Mouse (Mus musculus): Measurements from ENCODE around the gene Bmpr1a. TPM values are rescaled to one million over a fixed set of nuclear protein-coding genes. Genes with fewer than 3 reads are reported as not detected.
"Not testable (repeated sequence)": the region's sequence is repeated elsewhere in the genome, so short reads cannot be mapped to it uniquely, and the experiment has no call there.

Gene Bmpr1a
- polyA plus RNA-seq, 1 experiment from 2014 or later = 80.9 TPM

DNA sequence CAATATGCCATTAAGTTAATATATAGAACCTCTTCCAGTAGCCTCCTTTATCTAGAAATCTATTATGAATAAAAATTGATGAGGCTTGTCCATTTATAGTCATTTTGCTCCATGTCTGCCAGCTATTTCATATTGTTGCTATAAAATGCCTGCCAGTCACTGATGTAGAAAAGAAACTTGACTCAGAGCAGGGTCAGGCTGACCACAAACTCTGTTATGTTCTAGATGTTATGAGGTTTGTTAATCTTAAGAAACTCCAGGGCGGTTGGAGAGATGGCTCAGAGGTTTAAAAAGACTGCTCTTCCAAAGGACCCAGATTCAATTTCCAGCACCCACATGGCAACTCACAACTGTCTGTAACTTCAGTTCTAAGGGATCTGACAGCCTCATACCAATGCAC is 82.1 kb downstream of the Bmpr1a start:
- no peaks in the 10 kb centered on the region for H3K4me1 ChIP-seq (ENCODE audit: control insufficient read depth, insufficient read depth, low read length)
- whole genome bisulfite sequencing = 100% methylated on average over 1 of the region's 1 CpGs
- no peak overlapping the region for H3K4me2 ChIP-seq (ENCODE audit: low read depth, low read length)
- H3K4me3 ChIP-seq (ENCODE audit: low read depth, low read length) = no peak overlapping the region
- H3K27ac ChIP-seq (replicated peaks; ENCODE audit: low read depth, low read length) = no peak overlapping the region
- H3K36me3 ChIP-seq (replicated peaks; ENCODE audit: control insufficient read depth, insufficient read depth, low read depth, low read length) = peaks cover 6% of the 10 kb centered on the region
- ATAC-seq (replicated peaks; ENCODE audit: insufficient number of reproducible peaks, low FRiP score, low TSS enrichment, low read depth) (no peak), DNase-seq (ENCODE audit: low spot score) (no peak)
- H3K27me3 ChIP-seq (ENCODE audit: control insufficient read depth, insufficient read depth, low read length) = no peaks in the 10 kb centered on the region
- no peaks in the 10 kb centered on the region for H3K9me3 ChIP-seq (replicated peaks; ENCODE audit: control insufficient read depth, low read length)
- H3K9ac ChIP-seq (replicated peaks; ENCODE audit: low read length) = no peak overlapping the region

GRCm38 (mm10) chr14:34417501-34417900 is 85.6 kb downstream of the Bmpr1a start:
- no peak overlapping the region for H3K9ac ChIP-seq (replicated peaks; ENCODE audit: low read length)
- 79% methylated on average over 5 of the region's 5 CpGs for WGBS
- H3K36me3 ChIP-seq (replicated peaks; ENCODE audit: control insufficient read depth, insufficient read depth, low read depth, low read length) = peaks cover 6% of the 10 kb centered on the region
- no peaks in the 10 kb centered on the region for H3K9me3 ChIP-seq (replicated peaks; ENCODE audit: control insufficient read depth, low read length)
- ATAC-seq (replicated peaks; ENCODE audit: insufficient number of reproducible peaks, low FRiP score, low TSS enrichment, low read depth) (no peak), DNase-seq (ENCODE audit: low spot score) (no peak)
- no peak overlapping the region for H3K4me2 ChIP-seq (ENCODE audit: low read depth, low read length)
- H3K4me1 ChIP-seq (ENCODE audit: control insufficient read depth, insufficient read depth, low read length) = no peaks in the 10 kb centered on the region
- no peaks in the 10 kb centered on the region for H3K27me3 ChIP-seq (ENCODE audit: control insufficient read depth, insufficient read depth, low read length)
- no peak overlapping the region for H3K27ac ChIP-seq (replicated peaks; ENCODE audit: low read depth, low read length)
- no peak overlapping the region for H3K4me3 ChIP-seq (ENCODE audit: low read depth, low read length)

DNA sequence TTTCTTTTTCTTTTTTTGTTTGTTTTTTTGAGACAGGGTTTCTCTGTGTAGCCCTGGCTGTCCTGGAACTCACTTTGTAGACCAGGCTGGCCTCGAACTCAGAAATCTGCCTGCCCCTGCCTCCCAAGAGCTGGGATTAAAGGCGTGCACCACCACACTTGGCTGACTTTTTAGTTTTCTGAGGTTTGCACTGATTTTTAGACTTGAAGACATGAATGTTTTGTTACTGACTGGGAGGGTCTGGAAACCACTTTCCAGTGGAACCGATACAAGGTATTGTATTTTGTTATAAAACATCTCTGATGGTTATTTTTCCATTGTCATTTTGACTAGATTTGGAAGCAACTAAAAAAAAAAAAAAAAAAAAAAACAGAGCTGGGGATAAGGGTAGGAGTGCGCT is 86.2 kb downstream of the Bmpr1a start:
- WGBS = 92% methylated on average over 4 of the region's 4 CpGs
- H3K4me2 ChIP-seq (ENCODE audit: low read depth, low read length); ATAC-seq (replicated peaks; ENCODE audit: insufficient number of reproducible peaks, low FRiP score, low TSS enrichment, low read depth); H3K4me3 ChIP-seq (ENCODE audit: low read depth, low read length); H3K27ac ChIP-seq (replicated peaks; ENCODE audit: low read depth, low read length); H3K27me3 ChIP-seq (ENCODE audit: control insufficient read depth, insufficient read depth, low read length); H3K36me3 ChIP-seq (replicated peaks; ENCODE audit: control insufficient read depth, insufficient read depth, low read depth, low read length); H3K9ac ChIP-seq (replicated peaks; ENCODE audit: low read length); H3K4me1 ChIP-seq (ENCODE audit: control insufficient read depth, insufficient read depth, low read length); DNase-seq (ENCODE audit: low spot score); H3K9me3 ChIP-seq (replicated peaks; ENCODE audit: control insufficient read depth, low read length): not testable (repeated sequence)

- Histone ChIP-seq H3K9me3 (replicated peaks; ENCODE audit: control insufficient read depth, low read length) (no peaks in the 10 kb centered on the region), H3K36me3 (replicated peaks; ENCODE audit: control insufficient read depth, insufficient read depth, low read depth, low read length) (peaks cover 3% of the 10 kb centered on the region), H3K4me1 (ENCODE audit: control insufficient read depth, insufficient read depth, low read length) (no peaks in the 10 kb centered on the region), H3K4me2 (ENCODE audit: low read depth, low read length) (no peak overlapping the region), H3K4me3 (ENCODE audit: low read depth, low read length) (no peak overlapping the region), H3K27me3 (ENCODE audit: control insufficient read depth, insufficient read depth, low read length) (no peaks in the 10 kb centered on the region), H3K9ac (replicated peaks; ENCODE audit: low read length) (no peak overlapping the region), H3K27ac (replicated peaks; ENCODE audit: low read depth, low read length) (no peak overlapping the region)
- DNase-seq (ENCODE audit: low spot score) (no peak), ATAC-seq (replicated peaks; ENCODE audit: insufficient number of reproducible peaks, low FRiP score, low TSS enrichment, low read depth) (no peak)
- WGBS = 94% methylated on average over 7 of the region's 7 CpGs
Observed at GRCm38 (mm10) chr14:34412164-34412896, 90.8 kb downstream of the Bmpr1a start.

GRCm38 (mm10) chr14:34410716-34411115 is 92.4 kb downstream of the Bmpr1a start:
- Histone ChIP-seq H3K4me3 (ENCODE audit: low read depth, low read length) (no peak overlapping the region), H3K27ac (replicated peaks; ENCODE audit: low read depth, low read length) (no peak overlapping the region), H3K36me3 (replicated peaks; ENCODE audit: control insufficient read depth, insufficient read depth, low read depth, low read length) (peaks cover 3% of the 10 kb centered on the region), H3K9ac (replicated peaks; ENCODE audit: low read length) (no peak overlapping the region), H3K4me2 (ENCODE audit: low read depth, low read length) (no peak overlapping the region), H3K4me1 (ENCODE audit: control insufficient read depth, insufficient read depth, low read length) (no peaks in the 10 kb centered on the region), H3K9me3 (replicated peaks; ENCODE audit: control insufficient read depth, low read length) (no peaks in the 10 kb centered on the region), H3K27me3 (ENCODE audit: control insufficient read depth, insufficient read depth, low read length) (no peaks in the 10 kb centered on the region)
- no peak for ATAC-seq (replicated peaks; ENCODE audit: insufficient number of reproducible peaks, low FRiP score, low TSS enrichment, low read depth)
- no peak for DNase-seq (ENCODE audit: low spot score)
- WGBS = 99% methylated on average over 6 of the region's 6 CpGs

- Histone ChIP-seq H3K9ac (replicated peaks; ENCODE audit: low read length) (no peak overlapping the region), H3K4me1 (ENCODE audit: control insufficient read depth, insufficient read depth, low read length) (no peaks in the 10 kb centered on the region), H3K4me3 (ENCODE audit: low read depth, low read length) (no peak overlapping the region), H3K4me2 (ENCODE audit: low read depth, low read length) (no peak overlapping the region), H3K27me3 (ENCODE audit: control insufficient read depth, insufficient read depth, low read length) (no peaks in the 10 kb centered on the region), H3K36me3 (replicated peaks; ENCODE audit: control insufficient read depth, insufficient read depth, low read depth, low read length) (no peaks in the 10 kb centered on the region; the same call in 1 of the 2 replicates), H3K27ac (replicated peaks; ENCODE audit: low read depth, low read length) (no peak overlapping the region), H3K9me3 (replicated peaks; ENCODE audit: control insufficient read depth, low read length) (no peaks in the 10 kb centered on the region)
- WGBS = 99% methylated on average over 7 of the region's 7 CpGs
- ATAC-seq (replicated peaks; ENCODE audit: insufficient number of reproducible peaks, low FRiP score, low TSS enrichment, low read depth) (no peak), DNase-seq (ENCODE audit: low spot score) (no peak)
Observed at GRCm38 (mm10) chr14:34403424-34403823, 99.7 kb downstream of the Bmpr1a start.

DNA sequence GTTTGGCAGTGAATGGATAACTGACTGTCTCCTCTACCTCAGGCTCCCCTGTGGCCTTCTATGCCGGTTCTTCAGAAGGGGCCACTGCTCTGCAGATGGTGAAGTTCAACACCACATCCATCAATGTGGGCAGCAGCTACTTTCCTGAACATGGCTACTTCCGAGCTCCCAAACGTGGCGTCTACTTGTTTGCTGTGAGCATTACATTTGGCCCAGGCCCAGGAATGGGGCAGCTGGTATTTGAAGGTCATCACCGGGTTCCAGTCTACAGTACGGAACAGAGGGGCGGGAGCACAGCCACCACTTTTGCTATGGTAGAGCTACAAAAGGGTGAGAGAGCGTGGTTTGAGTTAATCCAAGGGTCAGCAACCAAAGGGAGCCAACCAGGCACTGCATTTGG is 100.3 kb downstream of the Bmpr1a start:
- Histone ChIP-seq H3K9ac (replicated peaks; ENCODE audit: low read length) (no peak overlapping the region), H3K36me3 (replicated peaks; ENCODE audit: control insufficient read depth, insufficient read depth, low read depth, low read length) (no peaks in the 10 kb centered on the region; the same call in 1 of the 2 replicates), H3K4me2 (ENCODE audit: low read depth, low read length) (no peak overlapping the region), H3K9me3 (replicated peaks; ENCODE audit: control insufficient read depth, low read length) (no peaks in the 10 kb centered on the region), H3K4me1 (ENCODE audit: control insufficient read depth, insufficient read depth, low read length) (no peaks in the 10 kb centered on the region), H3K27ac (replicated peaks; ENCODE audit: low read depth, low read length) (no peak overlapping the region), H3K27me3 (ENCODE audit: control insufficient read depth, insufficient read depth, low read length) (no peaks in the 10 kb centered on the region), H3K4me3 (ENCODE audit: low read depth, low read length) (no peak overlapping the region)
- no peak for ATAC-seq (replicated peaks; ENCODE audit: insufficient number of reproducible peaks, low FRiP score, low TSS enrichment, low read depth)
- WGBS = 85% methylated on average over 8 of the region's 8 CpGs
- DNase-seq (ENCODE audit: low spot score) = no peak

GRCm38 (mm10) chr14:34401135-34401534 is 102.0 kb downstream of the Bmpr1a start:
- ATAC-seq (replicated peaks; ENCODE audit: insufficient number of reproducible peaks, low FRiP score, low TSS enrichment, low read depth) (no peak), DNase-seq (ENCODE audit: low spot score) (peak; percentile 79)
- Histone ChIP-seq H3K4me2 (ENCODE audit: low read depth, low read length) (no peak overlapping the region), H3K36me3 (replicated peaks; ENCODE audit: control insufficient read depth, insufficient read depth, low read depth, low read length) (no peaks in the 10 kb centered on the region), H3K9me3 (replicated peaks; ENCODE audit: control insufficient read depth, low read length) (no peaks in the 10 kb centered on the region), H3K9ac (replicated peaks; ENCODE audit: low read length) (no peak overlapping the region), H3K27ac (replicated peaks; ENCODE audit: low read depth, low read length) (no peak overlapping the region), H3K4me1 (ENCODE audit: control insufficient read depth, insufficient read depth, low read length) (no peaks in the 10 kb centered on the region), H3K4me3 (ENCODE audit: low read depth, low read length) (no peak overlapping the region), H3K27me3 (ENCODE audit: control insufficient read depth, insufficient read depth, low read length) (no peaks in the 10 kb centered on the region)
- 57% methylated on average over 6 of the region's 6 CpGs for WGBS

All from embryonic facial prominence, embryonic 11.5 days (tissue).